Mouse (Mus musculus): ENCODE results near the gene Ntf3. TPM values are rescaled to one million over a fixed set of nuclear protein-coding genes. Genes with fewer than 3 reads are reported as not detected.

Ntf3 gene
- polyA plus RNA-seq, 1 experiment: not detected

- H3ac ChIP-seq (ENCODE audit: control insufficient read depth, insufficient read length): no peak overlapping the region
Measured at GRCm38 (mm10) chr6:126108771-126109170, 57.9 kb downstream of the Ntf3 start.

GRCm38 (mm10) chr6:126107398-126107797 lies 59.3 kb downstream of the Ntf3 start:
- Histone ChIP-seq H3ac (ENCODE audit: control insufficient read depth, insufficient read length) (no peak overlapping the region), H3K4me3 (no peak overlapping the region), H3K36me3 (ENCODE audit: control insufficient read depth, insufficient read depth) (no peaks in the 10 kb centered on the region), H3K79me2 (ENCODE audit: control insufficient read depth, insufficient read depth) (no peaks in the 10 kb centered on the region), H3K4me2 (ENCODE audit: low read depth) (no peak overlapping the region), H3K27me3 (ENCODE audit: control insufficient read depth, insufficient read depth, insufficient read length) (no peaks in the 10 kb centered on the region)
- TF ChIP-seq MYOG (IDR thresholded peaks at IDR 0.05; ENCODE audit: control insufficient read depth in 1 of 3, insufficient read depth in 1 of 3, insufficient read length in 2 of 3, low read depth in 2 of 3): no peak
- no peak for TF ChIP-seq POLR2A (IDR thresholded peaks at IDR 0.05; ENCODE audit: insufficient read length, low read depth)
- no peak for TF ChIP-seq TCF12 (IDR thresholded peaks at IDR 0.05; ENCODE audit: insufficient read depth, poor library complexity, severe bottlenecking)
- no peak for TF ChIP-seq POLR2AphosphoS2 (IDR thresholded peaks at IDR 0.05; ENCODE audit: insufficient read length, low read depth)
- no peak for TF ChIP-seq E2F4 (IDR thresholded peaks at IDR 0.05; ENCODE audit: insufficient read depth)
- no peak for TF ChIP-seq REST (IDR thresholded peaks at IDR 0.05; ENCODE audit: insufficient read depth, insufficient read length)
- TF ChIP-seq CEBPB (IDR thresholded peaks at IDR 0.05; ENCODE audit: insufficient read depth, poor library complexity, severe bottlenecking): no peak
- TF ChIP-seq MAX (IDR thresholded peaks at IDR 0.05; ENCODE audit: low read depth): no peak
- TF ChIP-seq SRF (IDR thresholded peaks at IDR 0.05; ENCODE audit: control insufficient read depth, insufficient read length, low read depth): no peak
- no peak for TF ChIP-seq USF1 (IDR thresholded peaks at IDR 0.05; ENCODE audit: low read depth)
- TF ChIP-seq TCF3 (IDR thresholded peaks at IDR 0.05; ENCODE audit: insufficient read length, low read depth): no peak
- no peak for TF ChIP-seq MYOD1 (IDR thresholded peaks at IDR 0.05; ENCODE audit: control insufficient read depth in 1 of 3, insufficient read length in 2 of 3, low read depth in 2 of 3)

More at GRCm38 (mm10) chr6:126108771-126109170, 57.9 kb downstream of the Ntf3 start:
- H3K79me2 ChIP-seq (ENCODE audit: control insufficient read depth, insufficient read depth): no peaks in the 10 kb centered on the region
- no peak for TF ChIP-seq TCF3 (IDR thresholded peaks at IDR 0.05; ENCODE audit: insufficient read length, low read depth)
- TF ChIP-seq SRF (IDR thresholded peaks at IDR 0.05; ENCODE audit: control insufficient read depth, insufficient read length, low read depth): no peak
- TF ChIP-seq MAX (IDR thresholded peaks at IDR 0.05; ENCODE audit: low read depth): no peak
- no peaks in the 10 kb centered on the region for H3K36me3 ChIP-seq (ENCODE audit: control insufficient read depth, insufficient read depth)
- H3K27me3 ChIP-seq (ENCODE audit: control insufficient read depth, insufficient read depth, insufficient read length): no peaks in the 10 kb centered on the region
- no peak overlapping the region for H3K4me3 ChIP-seq
- H3K4me2 ChIP-seq (ENCODE audit: low read depth): no peak overlapping the region

DNA sequence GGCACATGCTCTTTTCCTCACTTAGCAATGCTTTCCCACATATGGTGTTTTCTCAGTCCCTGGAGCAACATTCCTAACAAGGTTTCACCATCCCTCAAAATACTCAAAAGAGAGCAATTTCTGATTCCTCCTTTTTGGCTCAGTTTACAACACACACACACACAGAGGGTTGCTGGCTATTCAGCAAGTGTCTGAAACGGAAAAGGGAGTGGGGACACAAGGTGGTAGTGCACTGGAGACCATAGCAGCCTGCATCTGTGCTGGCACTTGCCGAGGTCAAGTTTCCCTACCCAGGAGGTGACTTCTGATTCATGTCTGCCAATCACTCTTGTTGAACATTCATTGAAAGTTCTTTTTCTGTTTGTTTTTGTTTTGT lies 59.9 kb downstream of the Ntf3 start:
- no peaks in the 10 kb centered on the region for H3K79me2 ChIP-seq (ENCODE audit: control insufficient read depth, insufficient read depth)
- H3K4me3 ChIP-seq: no peak overlapping the region
- H3K36me3 ChIP-seq (ENCODE audit: control insufficient read depth, insufficient read depth): no peaks in the 10 kb centered on the region
- no peaks in the 10 kb centered on the region for H3K27me3 ChIP-seq (ENCODE audit: control insufficient read depth, insufficient read depth, insufficient read length)
- H3ac ChIP-seq (ENCODE audit: control insufficient read depth, insufficient read length): no peak overlapping the region
- TF ChIP-seq SRF (IDR thresholded peaks at IDR 0.05; ENCODE audit: control insufficient read depth, insufficient read length, low read depth) (no peak), MYOD1 (IDR thresholded peaks at IDR 0.05; ENCODE audit: control insufficient read depth in 1 of 3, insufficient read length in 2 of 3, low read depth in 2 of 3) (no peak), E2F4 (IDR thresholded peaks at IDR 0.05; ENCODE audit: insufficient read depth) (no peak), USF1 (IDR thresholded peaks at IDR 0.05; ENCODE audit: low read depth) (no peak), POLR2A (IDR thresholded peaks at IDR 0.05; ENCODE audit: insufficient read length, low read depth) (no peak), MAX (IDR thresholded peaks at IDR 0.05; ENCODE audit: low read depth) (no peak), POLR2AphosphoS2 (IDR thresholded peaks at IDR 0.05; ENCODE audit: insufficient read length, low read depth) (no peak), TCF12 (IDR thresholded peaks at IDR 0.05; ENCODE audit: insufficient read depth, poor library complexity, severe bottlenecking) (no peak), REST (IDR thresholded peaks at IDR 0.05; ENCODE audit: insufficient read depth, insufficient read length) (no peak), TCF3 (IDR thresholded peaks at IDR 0.05; ENCODE audit: insufficient read length, low read depth) (no peak), MYOG (IDR thresholded peaks at IDR 0.05; ENCODE audit: control insufficient read depth in 1 of 3, insufficient read depth in 1 of 3, insufficient read length in 2 of 3, low read depth in 2 of 3) (no peak)
- no peak overlapping the region for H3K4me2 ChIP-seq (ENCODE audit: low read depth)

- no peak overlapping the region for H3K4me3 ChIP-seq
- no peak overlapping the region for H3K4me2 ChIP-seq (ENCODE audit: low read depth)
- no peaks in the 10 kb centered on the region for H3K36me3 ChIP-seq (ENCODE audit: control insufficient read depth, insufficient read depth)
- TF ChIP-seq E2F4 (IDR thresholded peaks at IDR 0.05; ENCODE audit: insufficient read depth) (no peak), USF1 (IDR thresholded peaks at IDR 0.05; ENCODE audit: low read depth) (no peak), POLR2AphosphoS2 (IDR thresholded peaks at IDR 0.05; ENCODE audit: insufficient read length, low read depth) (no peak), MAX (IDR thresholded peaks at IDR 0.05; ENCODE audit: low read depth) (no peak), TCF3 (IDR thresholded peaks at IDR 0.05; ENCODE audit: insufficient read length, low read depth) (no peak), REST (IDR thresholded peaks at IDR 0.05; ENCODE audit: insufficient read depth, insufficient read length) (no peak), SRF (IDR thresholded peaks at IDR 0.05; ENCODE audit: control insufficient read depth, insufficient read length, low read depth) (no peak), MYOG (IDR thresholded peaks at IDR 0.05; ENCODE audit: control insufficient read depth in 1 of 3, insufficient read depth in 1 of 3, insufficient read length in 2 of 3, low read depth in 2 of 3) (no peak), MYOD1 (IDR thresholded peaks at IDR 0.05; ENCODE audit: control insufficient read depth in 1 of 3, insufficient read length in 2 of 3, low read depth in 2 of 3) (no peak), POLR2A (IDR thresholded peaks at IDR 0.05; ENCODE audit: insufficient read length, low read depth) (no peak), TCF12 (IDR thresholded peaks at IDR 0.05; ENCODE audit: insufficient read depth, poor library complexity, severe bottlenecking) (no peak), CEBPB (IDR thresholded peaks at IDR 0.05; ENCODE audit: insufficient read depth, poor library complexity, severe bottlenecking) (no peak)
- no peak overlapping the region for H3ac ChIP-seq (ENCODE audit: control insufficient read depth, insufficient read length)
- H3K27me3 ChIP-seq (ENCODE audit: control insufficient read depth, insufficient read depth, insufficient read length): no peaks in the 10 kb centered on the region
- no peaks in the 10 kb centered on the region for H3K79me2 ChIP-seq (ENCODE audit: control insufficient read depth, insufficient read depth)
Measured at GRCm38 (mm10) chr6:126106051-126106797, 60.5 kb downstream of the Ntf3 start.

Measured in myocyte (in vitro differentiated cells).